Mouse (Mus musculus) intestine, embryonic 15.5 days (tissue): ENCODE results near the gene Fam186a. TPM values are rescaled to one million over a fixed set of nuclear protein-coding genes. Genes with fewer than 3 reads are reported as not detected.
"Not testable (repeated sequence)": the region's sequence is repeated elsewhere in the genome, so short reads cannot be mapped to it uniquely, and the experiment has no call there.

Source experiments
- ATAC-seq: fragments of 200-750 bp; cut with Nextera tagmentation; 2 replicates; pipeline ENCODE4 v1.8.0; 2017; ENCODE audit warnings: moderate TSS enrichment, moderate library complexity
- H3K27ac ChIP-seq: fragments of 300-500 bp; sonication (generic); 2 replicates; pipeline ENCODE4 v1.5.1; 2015; ENCODE audit warnings: mild to moderate bottlenecking, inconsistent platforms
- H3K27me3 ChIP-seq: fragments of 300-500 bp; sonication (generic); replicated peaks from 2 replicates; pipeline ENCODE4 v1.6.1; 2015; ENCODE audit warnings: inconsistent platforms
- H3K36me3 ChIP-seq: fragments of 300-500 bp; sonication (generic); 2 replicates; pipeline ENCODE4 v1.6.1; 2015; ENCODE audit warnings: inconsistent platforms
- H3K4me1 ChIP-seq: fragments of 300-500 bp; sonication (generic); replicated peaks from 2 replicates; pipeline ENCODE4 v1.6.1; 2015; ENCODE audit warnings: inconsistent platforms
- H3K4me2 ChIP-seq: fragments of 300-500 bp; sonication (generic); replicated peaks from 2 replicates; pipeline ENCODE4 v1.6.1; 2015; ENCODE audit warnings: mild to moderate bottlenecking, inconsistent platforms
- H3K4me3 ChIP-seq: fragments of 300-500 bp; sonication (generic); replicated peaks from 2 replicates; pipeline ENCODE4 v1.5.1; 2015; ENCODE audit warnings: inconsistent platforms
- H3K9ac ChIP-seq: fragments of 300-500 bp; sonication (generic); 2 replicates; pipeline ENCODE4 v1.6.1; 2015; ENCODE audit warnings: inconsistent platforms
- H3K9me3 ChIP-seq: fragments of 300-500 bp; sonication (generic); 2 replicates; pipeline ENCODE4 v1.6.1; 2016; ENCODE audit warnings: inconsistent platforms
- WGBS: fragments of 180-500 bp; shearing (Covaris S2); methylation state at CpG from one replicate; pipeline ENCODE4 v1.1.7; 2015; 5-methylcytosine and 5-hydroxymethylcytosine counted together
- polyA plus RNA-seq: library from polyadenylated mRNA; unstranded; fragments of >200 nt; fragmentation: Nextera tagmentation; extraction: Ambion mirVana; gene quantifications from 2 replicates; pipeline ENCODE4 v1.2.1, GENCODE M21; 2015

The Fam186a gene
- polyA plus RNA-seq, 1 experiment from 2014 or later: not detected

DNA sequence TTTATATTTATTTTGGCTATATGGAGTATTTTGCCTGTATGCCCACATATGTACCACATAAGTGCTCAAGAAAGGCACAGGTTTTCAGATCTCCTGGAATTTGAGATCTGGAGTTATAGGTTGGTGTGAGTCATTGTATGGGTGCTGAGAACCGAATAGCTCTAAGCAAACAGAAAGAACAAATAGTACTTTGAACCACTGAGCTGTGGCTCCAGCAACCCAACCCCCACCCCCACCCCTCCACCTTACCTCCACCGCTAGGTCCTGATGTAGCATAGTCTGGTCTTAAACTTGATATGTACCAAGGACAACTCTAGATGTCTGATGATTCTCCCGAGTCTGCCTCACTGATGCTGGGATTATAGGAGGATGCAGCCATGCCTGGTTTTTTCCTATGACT lies 49.6 kb downstream of the Fam186a start:
- no peak overlapping the region for H3K4me2 ChIP-seq
- no peaks in the 10 kb centered on the region for H3K9me3 ChIP-seq
- no peak overlapping the region for H3K4me3 ChIP-seq
- no peak overlapping the region for H3K27ac ChIP-seq
- H3K9ac ChIP-seq: no peak overlapping the region
- peak; percentile 92 for ATAC-seq
- H3K36me3 ChIP-seq: no peaks in the 10 kb centered on the region
- H3K4me1 ChIP-seq: no peaks in the 10 kb centered on the region
- 55% methylated on average over 3 of the region's 3 CpGs for WGBS
- no peaks in the 10 kb centered on the region for H3K27me3 ChIP-seq

DNA sequence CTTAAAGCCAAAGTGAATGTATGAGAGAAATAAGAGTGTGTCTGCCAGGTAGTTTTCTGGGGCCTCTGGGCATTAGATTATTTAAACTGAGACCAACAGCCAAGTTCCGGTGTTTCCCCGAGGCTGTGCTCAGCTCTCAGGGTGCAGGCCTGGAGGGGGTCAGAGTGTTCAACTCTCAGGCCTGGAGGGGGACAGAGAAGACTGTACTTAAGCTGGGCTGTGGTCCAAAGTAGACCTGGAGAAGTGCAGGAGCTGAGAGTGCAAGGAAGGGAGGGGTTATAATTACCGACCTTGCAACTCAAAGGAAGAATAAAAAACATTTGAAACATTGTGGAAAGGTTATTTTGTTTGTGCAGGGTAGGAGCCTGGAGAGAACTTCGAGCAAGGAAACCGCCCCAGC lies 52.2 kb downstream of the Fam186a start:
- Histone ChIP-seq H3K27ac (no peak overlapping the region), H3K36me3 (no peaks in the 10 kb centered on the region), H3K9me3 (no peaks in the 10 kb centered on the region), H3K27me3 (no peaks in the 10 kb centered on the region), H3K9ac (no peak overlapping the region), H3K4me2 (no peak overlapping the region), H3K4me1 (no peaks in the 10 kb centered on the region), H3K4me3 (no peak overlapping the region)
- WGBS: 74% methylated on average over 5 of the region's 5 CpGs
- ATAC-seq: no peak

DNA sequence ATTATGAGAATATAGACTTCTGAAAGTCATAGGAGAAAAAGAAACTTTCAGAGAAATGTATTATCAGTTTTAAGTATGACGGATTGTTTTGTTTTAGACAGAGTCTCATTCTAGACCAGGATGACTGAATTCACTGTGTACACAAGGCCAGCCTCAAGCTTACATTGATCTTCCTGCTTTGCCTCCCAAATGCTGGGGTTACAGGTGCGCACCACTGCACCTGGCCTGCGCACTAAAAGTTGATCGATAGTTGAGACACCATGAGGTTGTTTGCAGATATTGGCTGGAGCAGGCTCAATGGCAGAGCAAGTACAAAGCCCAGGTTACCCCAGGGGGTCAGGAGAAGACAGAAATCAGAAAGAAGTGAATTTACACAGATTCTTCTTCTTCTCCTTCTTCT lies 55.1 kb downstream of the Fam186a start:
- no peak for ATAC-seq
- H3K27me3 ChIP-seq: no peaks in the 10 kb centered on the region
- no peak overlapping the region for H3K27ac ChIP-seq
- H3K36me3 ChIP-seq: no peaks in the 10 kb centered on the region
- H3K4me1 ChIP-seq: 0 out of 2 replicates have a peak, but pooled peaks cover 3% of the 10 kb centered on the region
- H3K4me2 ChIP-seq: no peak overlapping the region
- no peaks in the 10 kb centered on the region for H3K9me3 ChIP-seq
- WGBS: 85% methylated on average over 4 of the region's 4 CpGs
- no peak overlapping the region for H3K4me3 ChIP-seq
- H3K9ac ChIP-seq: no peak overlapping the region

DNA sequence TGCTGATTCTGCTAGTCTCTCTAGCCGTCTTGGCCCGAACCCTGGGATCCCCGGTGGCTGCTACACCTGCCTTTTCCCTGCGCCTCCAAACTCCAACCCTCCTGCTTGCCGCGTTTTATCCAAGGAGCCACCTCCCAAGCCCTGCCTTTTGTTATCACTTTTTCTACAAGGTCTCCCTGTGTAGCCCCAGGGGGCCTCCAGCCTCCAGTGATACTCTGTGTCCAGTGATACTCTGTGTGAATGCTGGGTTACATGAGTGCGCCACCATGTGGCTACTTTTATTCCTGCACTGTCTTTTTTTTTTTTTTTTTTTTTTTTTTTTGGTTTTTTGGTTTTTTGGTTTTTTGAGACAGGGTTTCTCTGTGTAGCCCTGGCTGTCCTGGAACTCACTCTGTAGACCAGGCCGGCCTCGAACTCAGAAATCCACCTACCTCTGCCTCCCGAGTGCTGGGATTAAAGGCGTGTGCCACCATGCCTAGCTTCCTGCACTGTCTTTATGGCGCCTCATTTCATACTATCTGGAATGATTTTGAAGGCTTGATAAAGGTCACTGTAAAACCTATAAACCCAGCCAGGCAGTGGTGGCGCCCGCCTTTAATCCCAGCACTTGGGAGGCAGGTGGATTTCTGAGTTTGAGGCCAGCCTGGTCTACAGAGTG lies 57.4 kb downstream of the Fam186a start:
- not testable (repeated sequence) for H3K9ac ChIP-seq, H3K9me3 ChIP-seq, H3K4me3 ChIP-seq, H3K27ac ChIP-seq, H3K27me3 ChIP-seq, H3K36me3 ChIP-seq, H3K4me2 ChIP-seq, H3K4me1 ChIP-seq
- WGBS: 38% methylated on average over 14 of the region's 14 CpGs
- peak; percentile 62; the same call in 1 of the 2 replicates for ATAC-seq

DNA sequence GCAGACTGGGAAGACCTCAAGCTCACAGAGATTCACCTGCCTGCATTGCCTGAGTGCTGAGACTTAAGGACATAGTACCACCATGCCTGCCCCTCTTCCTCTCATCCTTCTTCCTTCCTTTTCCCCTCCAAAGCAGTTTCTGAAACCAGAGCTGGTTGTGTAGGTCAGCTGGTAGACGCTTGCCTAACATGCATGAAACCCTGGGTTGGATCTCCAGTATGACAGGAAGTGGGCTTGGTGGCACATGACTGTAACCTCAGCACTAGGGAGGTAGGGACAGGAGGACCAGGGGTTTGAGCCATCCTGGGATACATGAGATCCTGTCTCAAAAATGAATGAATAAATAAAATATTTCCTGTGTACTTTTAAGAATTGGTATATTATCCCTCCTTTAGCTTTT lies 59.3 kb downstream of the Fam186a start:
- no peak overlapping the region for H3K4me3 ChIP-seq
- no peak overlapping the region for H3K27ac ChIP-seq
- no peak for ATAC-seq
- no peak overlapping the region for H3K4me2 ChIP-seq
- H3K9me3 ChIP-seq: no peaks in the 10 kb centered on the region
- H3K36me3 ChIP-seq: no peaks in the 10 kb centered on the region
- no peak overlapping the region for H3K9ac ChIP-seq
- no peaks in the 10 kb centered on the region for H3K27me3 ChIP-seq
- H3K4me1 ChIP-seq: 0 out of 2 replicates have a peak, but pooled peaks cover 3% of the 10 kb centered on the region
- 59% methylated on average over 1 of the region's 1 CpGs for WGBS

DNA sequence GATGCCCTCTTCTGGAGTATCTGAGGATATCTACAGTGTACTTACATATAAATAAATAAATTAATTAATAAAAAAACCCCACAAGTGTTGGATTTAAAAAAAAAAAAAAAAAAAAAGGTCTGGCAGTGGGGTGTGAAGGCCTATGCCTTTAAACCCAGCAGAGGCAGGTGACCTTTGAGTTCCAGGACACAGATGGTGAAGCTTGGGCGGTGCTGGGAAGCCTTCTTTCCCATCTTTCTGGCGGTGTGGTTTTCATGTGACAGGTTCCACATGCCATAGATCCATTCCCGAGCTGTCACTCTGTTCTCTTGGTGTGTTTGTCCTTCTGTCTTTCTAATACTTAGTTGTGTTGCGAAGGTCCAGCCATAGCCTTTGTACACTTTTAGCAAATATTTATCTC lies 59.8 kb downstream of the Fam186a start:
- Histone ChIP-seq H3K4me2 (no peak overlapping the region), H3K27ac (no peak overlapping the region), H3K4me1 (0 out of 2 replicates have a peak, but pooled peaks cover 3% of the 10 kb centered on the region), H3K36me3 (no peaks in the 10 kb centered on the region), H3K9ac (no peak overlapping the region), H3K9me3 (no peaks in the 10 kb centered on the region), H3K27me3 (no peaks in the 10 kb centered on the region), H3K4me3 (no peak overlapping the region)
- 69% methylated on average over 4 of the region's 4 CpGs for WGBS
- ATAC-seq: no peak

DNA sequence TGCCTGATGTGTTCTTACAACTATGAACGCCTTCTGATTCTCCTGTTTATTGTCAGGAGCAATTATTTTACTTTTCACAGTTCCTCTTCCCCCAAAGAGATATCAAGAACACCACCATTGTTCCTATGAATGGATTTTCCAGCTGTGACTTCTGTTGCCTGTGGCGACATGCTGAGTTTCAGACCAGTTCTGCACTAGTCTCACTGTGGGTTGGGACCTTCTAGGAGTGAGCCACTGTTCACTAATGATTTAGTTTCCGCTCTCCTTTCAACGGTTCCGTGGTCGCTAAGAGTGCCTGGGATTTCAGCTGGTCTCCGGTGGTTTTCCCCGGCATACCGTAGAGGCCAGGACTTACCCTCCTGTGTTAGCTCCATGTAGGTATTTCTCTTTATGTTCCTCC lies 62.0 kb downstream of the Fam186a start:
- Histone ChIP-seq H3K4me2 (no peak overlapping the region), H3K27me3 (no peaks in the 10 kb centered on the region), H3K9ac (no peak overlapping the region), H3K27ac (no peak overlapping the region), H3K4me3 (no peak overlapping the region), H3K36me3 (no peaks in the 10 kb centered on the region), H3K4me1 (0 out of 2 replicates have a peak, but pooled peaks cover 3% of the 10 kb centered on the region), H3K9me3 (no peaks in the 10 kb centered on the region)
- no peak for ATAC-seq
- WGBS: 81% methylated on average over 9 of the region's 9 CpGs

DNA sequence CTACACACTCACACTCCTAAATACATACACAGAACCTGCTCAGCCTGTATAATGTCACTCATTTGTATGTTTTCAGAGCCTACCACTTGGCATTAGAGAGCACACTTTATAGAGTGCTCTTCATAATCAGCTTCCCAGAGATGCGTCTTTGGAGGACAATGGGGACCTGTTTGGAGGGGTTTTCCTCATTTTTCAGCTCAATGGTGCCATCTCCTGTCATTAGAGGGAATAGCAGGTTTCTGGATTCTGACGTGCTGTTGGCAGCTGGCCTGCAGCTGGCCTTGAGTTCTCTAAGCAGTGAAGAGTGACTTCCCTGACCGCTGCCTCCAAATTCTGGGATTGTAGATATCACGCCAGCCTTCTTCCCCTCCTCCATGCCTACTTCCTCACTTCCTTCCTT lies 62.5 kb downstream of the Fam186a start:
- H3K9ac ChIP-seq: no peak overlapping the region
- H3K36me3 ChIP-seq: no peaks in the 10 kb centered on the region
- no peak overlapping the region for H3K4me3 ChIP-seq
- no peak overlapping the region for H3K4me2 ChIP-seq
- H3K27ac ChIP-seq: no peak overlapping the region
- H3K4me1 ChIP-seq: 0 out of 2 replicates have a peak, but pooled peaks cover 3% of the 10 kb centered on the region
- no peaks in the 10 kb centered on the region for H3K9me3 ChIP-seq
- 4% methylated on average over 4 of the region's 4 CpGs for WGBS
- peak; percentile 52 for ATAC-seq
- no peaks in the 10 kb centered on the region for H3K27me3 ChIP-seq

DNA sequence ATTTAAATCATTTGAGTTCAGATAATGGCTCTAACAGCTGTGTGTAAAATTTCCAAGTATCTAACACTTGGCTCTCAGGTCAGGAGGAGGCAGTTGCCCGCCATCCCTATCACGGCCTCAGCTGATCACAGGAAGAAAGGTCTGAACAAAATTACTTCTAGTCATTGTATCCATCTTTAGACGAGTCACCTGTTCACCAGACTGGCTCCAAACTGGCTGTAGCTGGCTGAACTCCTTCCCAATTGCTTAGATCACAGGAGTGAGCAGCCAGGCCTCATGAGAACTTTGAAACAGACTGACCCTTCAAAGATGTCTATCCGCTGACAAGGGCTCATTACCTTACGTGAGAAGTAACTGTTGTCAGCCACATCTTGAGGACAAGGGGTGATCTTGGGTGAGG lies 63.6 kb downstream of the Fam186a start:
- ATAC-seq: no peak
- no peak overlapping the region for H3K4me3 ChIP-seq
- no peak overlapping the region for H3K27ac ChIP-seq
- no peaks in the 10 kb centered on the region for H3K27me3 ChIP-seq
- no peak overlapping the region; the same call in 1 of the 2 replicates for H3K4me2 ChIP-seq
- H3K36me3 ChIP-seq: no peaks in the 10 kb centered on the region
- H3K4me1 ChIP-seq: 0 out of 2 replicates have a peak, but pooled peaks cover 3% of the 10 kb centered on the region
- no peak overlapping the region for H3K9ac ChIP-seq
- no peaks in the 10 kb centered on the region for H3K9me3 ChIP-seq
- 82% methylated on average over 5 of the region's 5 CpGs for WGBS

DNA sequence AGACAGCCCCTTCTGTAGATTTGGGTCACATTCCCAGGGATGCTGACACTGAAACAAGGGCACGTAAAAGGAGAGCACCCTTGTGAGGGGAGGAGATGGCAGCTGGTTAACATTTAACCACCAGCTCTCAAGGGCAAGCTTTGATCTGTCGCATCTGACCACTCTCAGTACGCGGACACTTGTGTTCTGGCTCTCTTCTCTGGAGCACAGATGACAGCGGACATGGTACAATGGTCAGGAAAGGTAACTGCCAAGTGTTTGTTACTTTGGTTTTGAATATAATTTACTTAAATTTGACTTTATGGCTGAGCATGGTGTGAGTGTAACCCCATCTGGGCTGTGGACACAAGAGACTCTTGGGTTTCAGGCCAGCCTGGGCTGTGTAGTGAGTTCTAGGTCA lies 64.1 kb downstream of the Fam186a start:
- H3K27me3 ChIP-seq: no peaks in the 10 kb centered on the region
- ATAC-seq: no peak
- H3K4me3 ChIP-seq: no peak overlapping the region
- no peaks in the 10 kb centered on the region for H3K9me3 ChIP-seq
- H3K4me2 ChIP-seq: no peak overlapping the region; the same call in 1 of the 2 replicates
- 0 out of 2 replicates have a peak, but pooled peaks cover 3% of the 10 kb centered on the region for H3K4me1 ChIP-seq
- no peak overlapping the region for H3K27ac ChIP-seq
- WGBS: 52% methylated on average over 5 of the region's 5 CpGs
- no peaks in the 10 kb centered on the region for H3K36me3 ChIP-seq
- no peak overlapping the region for H3K9ac ChIP-seq

DNA sequence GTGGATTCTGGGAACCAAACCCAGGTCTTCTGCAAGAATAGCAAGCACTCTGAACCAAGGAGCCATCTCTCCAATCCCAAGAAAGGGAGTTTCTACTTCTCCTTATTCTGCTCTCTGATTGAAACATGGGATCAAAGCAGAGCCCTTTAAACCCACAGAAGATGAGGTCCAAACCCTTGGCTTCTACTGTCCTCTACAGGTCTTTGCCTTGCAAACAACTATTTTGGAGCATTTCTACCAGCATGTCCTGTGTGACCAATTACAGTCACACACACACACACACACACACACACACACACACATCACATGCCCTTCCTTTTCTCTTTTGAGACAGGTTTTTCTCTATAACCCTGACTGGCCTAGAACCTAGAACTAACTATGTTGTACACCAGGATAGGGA lies 70.2 kb downstream of the Fam186a start:
- no peak overlapping the region for H3K4me3 ChIP-seq
- no peaks in the 10 kb centered on the region for H3K9me3 ChIP-seq
- H3K9ac ChIP-seq: no peak overlapping the region
- no peak overlapping the region for H3K27ac ChIP-seq
- 0 out of 2 replicates have a peak, but pooled peaks cover 7% of the 10 kb centered on the region for H3K4me1 ChIP-seq
- H3K4me2 ChIP-seq: no peak overlapping the region
- ATAC-seq: no peak
- no peaks in the 10 kb centered on the region for H3K27me3 ChIP-seq
- H3K36me3 ChIP-seq: no peaks in the 10 kb centered on the region

DNA sequence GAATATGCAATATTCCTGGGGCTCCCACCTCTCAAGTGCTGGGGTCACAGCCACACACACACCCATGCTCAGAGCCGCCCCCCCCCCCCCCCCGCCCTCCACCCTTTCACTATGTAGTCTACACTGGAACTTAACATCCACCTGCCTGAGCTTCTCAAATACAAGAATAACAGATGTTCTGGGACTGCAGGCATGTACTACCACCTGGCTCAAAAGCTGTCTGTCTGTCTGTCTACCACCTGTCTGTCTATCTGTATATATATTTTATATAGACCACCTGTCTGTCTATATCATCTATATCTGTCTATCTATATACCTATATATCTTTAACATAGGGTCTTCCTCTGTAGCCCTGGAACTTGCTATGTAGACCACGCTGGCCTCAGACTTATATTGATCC lies 75.5 kb downstream of the Fam186a start:
- Histone ChIP-seq H3K4me3 (no peak overlapping the region), H3K9ac (no peak overlapping the region), H3K4me2 (peak overlapping the region; percentile 46), H3K27ac (peak overlapping the region; percentile 87), H3K4me1 (peaks cover 13% of the 10 kb centered on the region), H3K9me3 (no peaks in the 10 kb centered on the region), H3K27me3 (no peaks in the 10 kb centered on the region), H3K36me3 (no peaks in the 10 kb centered on the region)
- 64% methylated on average over 3 of the region's 3 CpGs for WGBS
- ATAC-seq: 0 out of 2 replicates have a peak, but pooled peaks have one; percentile 12
